Mouse (Mus musculus): ENCODE results near the gene Chac1. TPM values are rescaled to one million over a fixed set of nuclear protein-coding genes. Genes with fewer than 3 reads are reported as not detected.

Gene Chac1
- polyA plus RNA-seq, 1 experiment from 2014 or later = 1.6 TPM

GRCm38 (mm10) chr2:119321771-119322586 is 29.1 kb upstream of the Chac1 start:
- 6% methylated on average over 48 of the region's 48 CpGs for WGBS
- ATAC-seq (ENCODE audit: insufficient read depth, low FRiP score, low read depth) = no peak
- Histone ChIP-seq H3K36me3 (no peaks in the 10 kb centered on the region), H3K9me3 (no peaks in the 10 kb centered on the region), H3K27ac (no peak overlapping the region), H3K27me3 (replicated peaks) (peaks cover 63% of the 10 kb centered on the region), H3K4me1 (peaks cover 63% of the 10 kb centered on the region), H3K4me2 (peak overlapping the region; percentile 80), H3K9ac (peak overlapping the region; percentile 30; the same call in 1 of the 2 replicates), H3K4me3 (replicated peaks) (peak overlapping the region; percentile 36)

- 14% methylated on average over 39 of the region's 39 CpGs for WGBS
- H3K4me1 ChIP-seq = peaks cover 67% of the 10 kb centered on the region
- no peak; the same call in 1 of the 2 replicates for ATAC-seq (ENCODE audit: insufficient read depth, low FRiP score, low read depth)
- no peak overlapping the region for H3K27ac ChIP-seq
- H3K36me3 ChIP-seq = no peaks in the 10 kb centered on the region
- peak overlapping the region; percentile 36 for H3K4me3 ChIP-seq (replicated peaks)
- peak overlapping the region; percentile 80 for H3K4me2 ChIP-seq
- peaks cover 66% of the 10 kb centered on the region for H3K27me3 ChIP-seq (replicated peaks)
- no peaks in the 10 kb centered on the region for H3K9me3 ChIP-seq
- peak overlapping the region; percentile 30; the same call in 1 of the 2 replicates for H3K9ac ChIP-seq
Measured at GRCm38 (mm10) chr2:119322587-119323300, 28.3 kb upstream of the Chac1 start.

- Histone ChIP-seq H3K4me3 (replicated peaks) (peak overlapping the region; percentile 52), H3K27ac (no peak overlapping the region), H3K36me3 (no peaks in the 10 kb centered on the region), H3K4me1 (peaks cover 61% of the 10 kb centered on the region), H3K9ac (no peak overlapping the region), H3K4me2 (peak overlapping the region; percentile 96), H3K27me3 (replicated peaks) (peaks cover 78% of the 10 kb centered on the region), H3K9me3 (no peaks in the 10 kb centered on the region)
- whole genome bisulfite sequencing = 12% methylated on average over 32 of the region's 32 CpGs
- ATAC-seq (ENCODE audit: insufficient read depth, low FRiP score, low read depth) = no peak
Measured at GRCm38 (mm10) chr2:119323866-119324575, 27.0 kb upstream of the Chac1 start.

DNA sequence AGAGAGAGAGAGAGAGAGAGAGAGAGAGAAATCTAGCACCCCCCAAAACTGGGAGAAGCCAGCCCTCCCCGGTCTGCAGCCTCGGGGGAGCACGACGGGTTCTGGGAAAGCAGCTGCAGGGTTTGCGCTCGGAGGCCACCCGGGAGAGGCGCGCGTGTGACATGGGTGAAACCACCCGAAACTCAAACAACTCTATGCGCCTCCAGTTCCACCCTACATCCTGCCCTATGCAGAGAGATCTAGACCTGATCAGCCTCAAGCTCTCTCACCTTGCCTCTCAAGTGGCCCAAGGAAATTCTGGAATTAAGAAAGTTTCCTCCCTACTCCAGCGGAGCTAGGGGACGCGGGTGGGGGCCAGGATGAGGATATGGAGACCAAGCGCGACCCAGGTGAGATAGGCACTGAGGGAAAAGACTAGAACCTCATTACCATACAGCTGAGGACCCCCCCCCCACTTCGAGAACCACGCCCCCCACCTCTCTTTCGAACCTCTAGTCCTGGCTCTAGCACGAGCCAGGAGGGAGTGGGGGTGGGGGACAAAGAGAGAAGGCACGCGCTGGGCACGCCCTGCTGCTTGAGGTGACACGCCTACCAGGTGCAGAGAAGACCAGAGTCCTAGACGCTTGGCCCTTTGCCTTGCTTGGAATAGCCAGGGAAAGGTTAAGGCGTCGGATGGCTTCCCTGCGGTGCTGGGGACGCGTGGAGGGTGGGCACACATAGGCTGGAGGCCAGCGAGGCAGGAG is 26.3 kb upstream of the Chac1 start:
- Histone ChIP-seq H3K27ac (peak overlapping the region; percentile 61), H3K4me2 (peak overlapping the region; percentile 96), H3K9me3 (no peaks in the 10 kb centered on the region), H3K36me3 (no peaks in the 10 kb centered on the region), H3K27me3 (replicated peaks) (peaks cover 78% of the 10 kb centered on the region), H3K4me1 (peaks cover 61% of the 10 kb centered on the region), H3K4me3 (replicated peaks) (peak overlapping the region; percentile 52), H3K9ac (no peak overlapping the region)
- no peak for ATAC-seq (ENCODE audit: insufficient read depth, low FRiP score, low read depth)
- 1% methylated on average over 32 of the region's 32 CpGs for WGBS

- WGBS = 1% methylated on average over 33 of the region's 33 CpGs
- peak within 1 kb of the TSS; percentile 96 for H3K4me2 ChIP-seq
Measured at GRCm38 (mm10) chr2:119325568-119326143, 25.4 kb upstream of the Chac1 start, which contains the start of gene Dll4. Gene Dll4 (plus strand): TSS chr2:119325784.

GRCm38 (mm10) chr2:119326161-119327101 is 24.6 kb upstream of the Chac1 start:
- Histone ChIP-seq H3K36me3 (no peaks in the 10 kb centered on the region), H3K4me2 (peak overlapping the region; percentile 96), H3K4me1 (peaks cover 54% of the 10 kb centered on the region), H3K9me3 (no peaks in the 10 kb centered on the region), H3K9ac (peak overlapping the region; percentile 37), H3K27ac (peak overlapping the region; percentile 55; the same call in 1 of the 2 replicates), H3K4me3 (replicated peaks) (peak overlapping the region; percentile 52), H3K27me3 (replicated peaks) (peaks cover 71% of the 10 kb centered on the region)
- WGBS = under 1% methylated on average over 61 of the region's 61 CpGs
- ATAC-seq (ENCODE audit: insufficient read depth, low FRiP score, low read depth) = no peak

More at GRCm38 (mm10) chr2:119325568-119326143, 25.4 kb upstream of the Chac1 start, which contains the start of gene Dll4:
- H3K9ac ChIP-seq = peak within 1 kb of the TSS; percentile 37
- H3K27me3 ChIP-seq (replicated peaks) = peaks cover 76% of the 10 kb centered on the region
- no peaks in the 10 kb centered on the region for H3K36me3 ChIP-seq
- peak within 1 kb of the TSS; percentile 61 for H3K27ac ChIP-seq
- peak within 1 kb of the TSS; percentile 52 for H3K4me3 ChIP-seq (replicated peaks)
- H3K4me1 ChIP-seq = peaks cover 61% of the 10 kb centered on the region
- ATAC-seq (ENCODE audit: insufficient read depth, low FRiP score, low read depth) = peak; percentile 61
- H3K9me3 ChIP-seq = no peaks in the 10 kb centered on the region

DNA sequence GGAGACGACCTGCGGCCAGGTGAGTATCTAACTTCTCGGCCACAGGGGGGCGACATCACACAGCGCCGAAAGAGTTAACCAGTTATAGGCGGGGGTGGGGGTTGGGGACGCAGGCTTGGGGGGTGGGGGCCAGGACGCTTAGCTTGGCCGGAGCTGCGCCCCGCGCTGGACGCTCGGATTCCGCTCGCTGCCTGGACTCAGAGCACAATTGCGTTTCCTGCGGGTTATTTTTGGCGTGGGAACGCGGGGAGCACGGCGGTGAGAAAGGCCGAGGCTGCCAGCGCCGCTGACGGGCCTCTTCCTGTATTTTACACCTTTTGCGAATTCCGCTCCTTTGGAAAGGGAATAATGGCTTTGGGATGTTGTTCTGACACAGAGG is 23.9 kb upstream of the Chac1 start:
- peak overlapping the region; percentile 25; the same call in 1 of the 2 replicates for H3K9ac ChIP-seq
- peak overlapping the region; percentile 52 for H3K4me3 ChIP-seq (replicated peaks)
- H3K27me3 ChIP-seq (replicated peaks) = peaks cover 64% of the 10 kb centered on the region
- no peaks in the 10 kb centered on the region for H3K9me3 ChIP-seq
- H3K4me1 ChIP-seq = peaks cover 48% of the 10 kb centered on the region
- ATAC-seq (ENCODE audit: insufficient read depth, low FRiP score, low read depth) = no peak
- H3K27ac ChIP-seq = no peak overlapping the region
- under 1% methylated on average over 30 of the region's 30 CpGs for WGBS
- no peaks in the 10 kb centered on the region for H3K36me3 ChIP-seq
- H3K4me2 ChIP-seq = peak overlapping the region; percentile 96

- no peaks in the 10 kb centered on the region for H3K9me3 ChIP-seq
- H3K4me1 ChIP-seq = peaks cover 38% of the 10 kb centered on the region
- peak overlapping the region; percentile 57; the same call in 1 of the 2 replicates for H3K27ac ChIP-seq
- no peaks in the 10 kb centered on the region for H3K36me3 ChIP-seq
- no peak for ATAC-seq (ENCODE audit: insufficient read depth, low FRiP score, low read depth)
- no peak overlapping the region for H3K9ac ChIP-seq
- peak overlapping the region; percentile 52 for H3K4me3 ChIP-seq (replicated peaks)
- H3K4me2 ChIP-seq = peak overlapping the region; percentile 96
- WGBS = 37% methylated on average over 11 of the region's 11 CpGs
- peaks cover 55% of the 10 kb centered on the region for H3K27me3 ChIP-seq (replicated peaks)
Measured at GRCm38 (mm10) chr2:119327942-119328526, 23.0 kb upstream of the Chac1 start.

GRCm38 (mm10) chr2:119328546-119328945 is 22.5 kb upstream of the Chac1 start:
- Histone ChIP-seq H3K4me3 (replicated peaks) (peak overlapping the region; percentile 52; the same call in 1 of the 2 replicates), H3K36me3 (no peaks in the 10 kb centered on the region), H3K27ac (peak overlapping the region; percentile 57), H3K9ac (no peak overlapping the region), H3K27me3 (replicated peaks) (peaks cover 50% of the 10 kb centered on the region), H3K9me3 (no peaks in the 10 kb centered on the region), H3K4me1 (peaks cover 35% of the 10 kb centered on the region), H3K4me2 (peak overlapping the region; percentile 96)
- ATAC-seq (ENCODE audit: insufficient read depth, low FRiP score, low read depth) = no peak
- 33% methylated on average over 5 of the region's 5 CpGs for WGBS

Measured in stomach, embryonic 15.5 days (tissue).